In genomic region chr12:32198025-32198424, GRCm38 (mm10) we compare ENCODE assay signal across 21 mouse cellular contexts. TPM values are rescaled to one million over a fixed set of nuclear protein-coding genes. Genes with fewer than 3 reads are reported as not detected.
"Had no signal": no experiment of that assay in that cellular context is flagged by ENCODE, and none has a peak within 500 bp of the region (broad histone marks: within the 10 kb centered on the region; RNA-seq: fewer than 3 reads in every experiment).

No protein-coding gene starts in this region.

- H3K27ac ChIP-seq: liver, embryonic 15.5 days; midbrain, embryonic 10.5 days; midbrain, embryonic 12.5 days; neural tube, embryonic 13.5 days; neural tube, embryonic 15.5 days had no signal

- H3K4me3 ChIP-seq: liver, embryonic 15.5 days; megakaryocyte, embryonic 14.5 days; midbrain, embryonic 10.5 days; midbrain, embryonic 12.5 days; myocyte; neural tube, embryonic 13.5 days; neural tube, embryonic 15.5 days had no signal

- DNase-seq: lung, adult 18-20 months; lung, embryonic 14.5 days; lung, postnatal 10 days; lung, postnatal 4 days; midbrain, embryonic 14.5 days; retina, postnatal 1 day; right cerebral cortex, adult 18-20 months; right cerebral cortex, postnatal 25 days; right cerebral cortex, postnatal 4 days; spleen, adult 18-20 months; thymus, adult 18-20 months; thymus, postnatal 14 days; thymus, postnatal 36 days had no signal

- H3K36me3 ChIP-seq: liver, embryonic 15.5 days; midbrain, embryonic 10.5 days; midbrain, embryonic 12.5 days; neural tube, embryonic 13.5 days; neural tube, embryonic 15.5 days had no signal

- ATAC-seq: midbrain, embryonic 16.5 days had no signal

- H3K4me1 ChIP-seq: midbrain, embryonic 10.5 days; midbrain, embryonic 12.5 days; neural tube, embryonic 13.5 days; neural tube, embryonic 15.5 days had no signal

- H3K4me2 ChIP-seq: liver, embryonic 15.5 days; lung, embryonic 14.5 days; midbrain, embryonic 12.5 days; neural tube, embryonic 13.5 days; neural tube, embryonic 15.5 days had no signal

- H3K9ac ChIP-seq: liver, embryonic 15.5 days; lung, embryonic 14.5 days; midbrain, embryonic 12.5 days; neural tube, embryonic 13.5 days; neural tube, embryonic 15.5 days had no signal

- H3K9me3 ChIP-seq: liver, embryonic 15.5 days; megakaryocyte, embryonic 14.5 days; midbrain, embryonic 10.5 days; midbrain, embryonic 12.5 days; neural tube, embryonic 13.5 days; neural tube, embryonic 15.5 days had no signal

- H3K27me3 ChIP-seq: liver, embryonic 15.5 days; megakaryocyte, embryonic 14.5 days; midbrain, embryonic 12.5 days; neural tube, embryonic 13.5 days; neural tube, embryonic 15.5 days had no signal

RNA-seq across cellular contexts. Expression of gene Pik3cg, which starts 10.4 kb away (rescaled TPM):
- polyA plus RNA-seq: myocyte had no signal
